Mouse (Mus musculus): Measurements from ENCODE around the gene Cab39l. TPM values are rescaled to one million over a fixed set of nuclear protein-coding genes. Genes with fewer than 3 reads are reported as not detected.

Cab39l gene
- total RNA-seq, 2 experiments from 2014 or later: 24.0 to 26.6 TPM

GRCm38 (mm10) chr14:59625158-59625805, 184.5 kb downstream of the Cab39l start, which contains the start of gene Shisa2:
Gene Shisa2, plus strand, starts transcription at chr14:59625308.
- peak; percentile 69 to 74 for DNase-seq (ENCODE audit: extremely low spot score in 1 of 2, low spot score in 2 of 2)
- intact Hi-C loops (cut with DNase I): no loop called here
- TF ChIP-seq CTCF (IDR thresholded peaks at IDR 0.05): peak; percentile 39
- H3K4me3 ChIP-seq: peak within 1 kb of the TSS; percentile 54
- H3K27ac ChIP-seq: no peak within 1 kb of the TSS

DNA sequence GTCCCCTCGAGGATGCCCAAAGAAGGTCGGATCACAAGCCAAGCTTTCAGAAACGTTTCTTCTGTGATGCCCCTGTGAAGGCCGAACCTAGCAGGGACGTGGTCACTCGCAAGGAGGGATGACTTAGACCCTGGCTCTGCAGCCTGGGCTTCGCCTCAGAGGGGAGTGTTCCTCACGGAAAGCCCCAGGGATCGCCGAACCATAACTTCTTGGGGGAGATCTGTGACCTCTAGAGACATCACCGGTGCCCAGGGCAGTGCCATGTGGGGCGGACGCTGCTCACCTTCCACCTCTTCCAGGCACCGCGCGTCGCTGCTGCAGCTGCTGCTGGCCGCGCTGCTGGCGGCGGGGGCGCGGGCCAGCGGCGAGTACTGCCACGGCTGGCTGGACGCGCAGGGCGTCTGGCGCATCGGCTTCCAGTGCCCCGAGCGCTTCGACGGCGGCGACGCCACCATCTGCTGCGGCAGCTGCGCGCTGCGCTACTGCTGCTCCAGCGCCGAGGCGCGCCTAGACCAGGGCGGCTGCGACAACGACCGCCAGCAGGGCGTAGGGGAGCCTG, 185.1 kb downstream of the Cab39l start:
- intact Hi-C loops (cut with DNase I): no loop called here
- no peak overlapping the region for H3K27ac ChIP-seq
- H3K4me3 ChIP-seq: peak overlapping the region; percentile 54
- peak in 1 of 2 experiments; percentile 31 for DNase-seq (ENCODE audit: extremely low spot score in 1 of 2, low spot score in 2 of 2)
- TF ChIP-seq CTCF (IDR thresholded peaks at IDR 0.05): no peak

- no peak for DNase-seq (ENCODE audit: extremely low spot score in 1 of 2, low spot score in 2 of 2)
- intact Hi-C loops (cut with DNase I): no loop called here
- Histone ChIP-seq H3K27ac (no peak overlapping the region), H3K4me3 (no peak overlapping the region; the same call in 1 of the 2 replicates)
- no peak for TF ChIP-seq CTCF (IDR thresholded peaks at IDR 0.05)
Observed at GRCm38 (mm10) chr14:59626711-59627110, 185.9 kb downstream of the Cab39l start.

DNA sequence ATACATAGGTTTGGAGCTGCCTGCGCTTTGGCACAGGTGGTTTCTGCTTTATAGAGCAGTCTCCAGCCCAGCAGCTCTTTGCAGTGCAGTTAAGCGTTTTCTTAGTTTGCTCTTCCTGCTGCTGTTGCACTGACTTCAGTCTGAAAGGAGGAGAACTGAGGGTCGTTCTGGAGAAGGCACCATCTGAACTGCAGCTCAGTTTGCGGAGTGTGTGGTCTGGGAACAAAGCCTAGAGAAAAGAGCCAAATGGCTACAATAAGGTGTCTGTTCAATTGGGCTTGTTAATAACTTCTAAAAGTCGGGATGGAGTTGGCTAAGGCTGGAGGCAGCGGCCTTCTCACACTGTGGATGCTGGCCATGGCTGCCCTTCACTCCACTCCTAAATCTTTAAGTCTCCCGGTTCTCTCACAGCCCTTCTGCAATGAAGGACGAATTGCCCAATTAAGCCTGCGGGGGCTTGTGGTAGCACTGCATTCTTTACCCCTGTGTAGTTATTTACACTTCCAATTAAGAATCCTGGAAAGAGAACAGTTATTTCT, 186.4 kb downstream of the Cab39l start:
- H3K4me3 ChIP-seq: no peak overlapping the region
- DNase-seq (ENCODE audit: extremely low spot score in 1 of 2, low spot score in 2 of 2): no peak
- intact Hi-C loops (cut with DNase I): no loop called here
- no peak overlapping the region for H3K27ac ChIP-seq
- TF ChIP-seq CTCF (IDR thresholded peaks at IDR 0.05): no peak

DNA sequence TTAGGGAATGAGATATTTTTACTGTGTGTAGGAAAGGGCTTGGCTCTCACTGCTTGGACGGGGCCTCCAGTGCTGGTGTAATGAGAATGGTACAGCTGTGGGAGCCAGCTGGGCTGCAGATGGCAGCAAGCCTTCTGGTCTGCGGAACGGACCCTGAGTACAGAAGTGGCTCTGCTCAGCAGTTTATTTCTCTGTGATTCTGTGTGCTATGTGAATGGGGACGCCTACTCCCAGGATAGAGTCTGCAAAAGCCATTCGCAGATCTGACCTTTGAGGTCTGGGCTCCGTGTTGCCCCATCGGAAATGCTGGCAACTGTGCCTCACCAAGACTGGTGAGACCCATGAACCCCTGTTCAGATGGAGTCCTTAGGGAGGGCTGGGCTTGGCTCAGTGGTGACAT, 187.1 kb downstream of the Cab39l start:
- intact Hi-C loops (cut with DNase I): no loop called here
- H3K27ac ChIP-seq: no peak overlapping the region
- no peak for TF ChIP-seq CTCF (IDR thresholded peaks at IDR 0.05)
- H3K4me3 ChIP-seq: no peak overlapping the region
- no peak for DNase-seq (ENCODE audit: extremely low spot score in 1 of 2, low spot score in 2 of 2)

DNA sequence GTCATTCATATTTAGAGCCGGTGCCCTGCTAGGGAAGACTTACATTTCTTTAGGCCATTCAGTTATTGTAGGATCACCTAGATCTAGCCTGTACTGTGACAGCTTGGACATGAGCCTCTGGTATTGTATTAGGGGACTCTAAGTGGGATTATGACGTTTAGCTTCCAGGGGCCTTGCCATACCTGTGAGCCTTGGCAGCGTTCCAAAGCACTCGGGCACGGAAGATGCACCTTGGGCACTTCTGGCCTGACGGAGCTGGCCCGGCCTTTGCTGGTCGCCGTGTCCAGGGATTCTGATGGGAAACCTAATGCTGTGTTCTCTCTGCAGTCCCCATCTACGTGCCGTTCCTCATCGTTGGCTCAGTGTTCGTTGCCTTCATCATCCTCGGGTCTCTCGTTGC, 188.5 kb downstream of the Cab39l start:
- intact Hi-C loops (cut with DNase I): no loop called here
- H3K4me3 ChIP-seq: no peak overlapping the region
- no peak for DNase-seq (ENCODE audit: extremely low spot score in 1 of 2, low spot score in 2 of 2)
- no peak for TF ChIP-seq CTCF (IDR thresholded peaks at IDR 0.05)
- H3K27ac ChIP-seq: no peak overlapping the region

DNA sequence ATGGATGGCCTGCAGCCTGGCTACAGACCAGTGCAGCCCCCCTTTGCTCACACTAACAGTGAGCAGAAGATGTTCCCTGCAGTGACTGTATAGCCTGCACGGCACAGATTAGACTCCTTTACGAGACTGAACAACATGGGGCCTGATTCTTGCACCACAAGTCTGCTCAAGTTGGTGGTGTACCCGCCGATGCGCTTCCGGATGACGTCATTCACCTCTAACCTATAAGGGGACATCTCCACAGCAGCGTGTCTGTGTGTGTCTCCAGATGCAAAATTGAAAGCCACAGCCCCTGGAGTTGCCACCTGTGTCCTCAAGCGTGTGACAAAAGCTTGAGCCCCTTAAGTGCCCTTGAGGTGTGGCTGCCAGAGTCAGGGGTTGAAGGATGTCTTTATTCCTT, 189.3 kb downstream of the Cab39l start:
- TF ChIP-seq CTCF (IDR thresholded peaks at IDR 0.05): no peak
- intact Hi-C loops (cut with DNase I): no loop called here
- no peak overlapping the region for H3K4me3 ChIP-seq
- no peak for DNase-seq (ENCODE audit: extremely low spot score in 1 of 2, low spot score in 2 of 2)
- no peak overlapping the region for H3K27ac ChIP-seq

- DNase-seq (ENCODE audit: extremely low spot score in 1 of 2, low spot score in 2 of 2): no peak
- intact Hi-C loops (cut with DNase I): no loop called here
- TF ChIP-seq CTCF (IDR thresholded peaks at IDR 0.05): no peak
- H3K4me3 ChIP-seq: no peak overlapping the region
- no peak overlapping the region for H3K27ac ChIP-seq
Observed at GRCm38 (mm10) chr14:59632067-59632466, 191.3 kb downstream of the Cab39l start.

GRCm38 (mm10) chr14:59633295-59633898, 192.6 kb downstream of the Cab39l start:
- H3K27ac ChIP-seq: no peak overlapping the region
- no peak overlapping the region for H3K4me3 ChIP-seq
- no peak for DNase-seq (ENCODE audit: extremely low spot score in 1 of 2, low spot score in 2 of 2)
- no peak for TF ChIP-seq CTCF (IDR thresholded peaks at IDR 0.05)
- intact Hi-C loops (cut with DNase I): no loop called here

DNA sequence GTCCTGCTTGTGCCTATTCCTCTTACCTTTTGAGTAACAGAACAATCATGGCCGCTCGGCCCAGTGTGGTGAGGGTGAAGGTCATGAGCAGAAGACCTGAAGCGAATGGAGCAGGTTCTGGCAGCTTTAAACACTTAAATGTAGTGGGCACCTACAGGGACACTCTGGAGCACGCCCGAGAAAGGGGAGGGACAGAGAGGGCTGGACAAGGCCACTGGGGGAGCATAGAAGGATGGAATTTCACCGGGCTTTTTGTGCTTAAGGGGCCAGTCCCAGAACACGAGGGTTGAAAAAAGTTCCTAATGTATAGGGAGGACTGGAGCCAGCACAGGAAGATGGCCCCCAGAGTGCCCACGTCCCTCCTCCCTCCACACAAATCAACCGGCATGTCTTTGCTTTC, 193.2 kb downstream of the Cab39l start:
- Histone ChIP-seq H3K27ac (no peak overlapping the region), H3K4me3 (no peak overlapping the region)
- no peak for DNase-seq (ENCODE audit: extremely low spot score in 1 of 2, low spot score in 2 of 2)
- intact Hi-C loops (cut with DNase I): no loop called here
- TF ChIP-seq CTCF (IDR thresholded peaks at IDR 0.05): no peak

Other genes with a start within 250 kb of the Cab39l start
- gene Rcbtb1, start 239.8 kb upstream of the Cab39l start, total RNA-seq (2021): 10 to 100 TPM; 28.1 TPM
- gene Gm6904, start 180.8 kb upstream of the Cab39l start, total RNA-seq (2021): not detected
- gene Phf11a, start 143.4 kb upstream of the Cab39l start, total RNA-seq (2021): not detected
- gene Phf11b, start 99.6 kb upstream of the Cab39l start, total RNA-seq (2021): not detected
- under 1 TPM; 0.63 to 0.75 TPM for gene Phf11d, start 75.5 kb upstream of the Cab39l start, total RNA-seq (2021)
- under 1 TPM; 0.45 to 0.70 TPM for gene Phf11c, start 45.6 kb upstream of the Cab39l start, total RNA-seq (2021)
- 1 to 10 TPM; 4.1 to 4.2 TPM for gene Setdb2, start 88 bp upstream of the Cab39l start, total RNA-seq (2021)
- gene Cdadc1, start 157.0 kb downstream of the Cab39l start, total RNA-seq (2021): 10 to 100 TPM; 67.2 to 69.9 TPM
- gene Shisa2, start 184.3 kb downstream of the Cab39l start, total RNA-seq (2021): 1 to 10 TPM; 3.2 to 3.7 TPM

Measured in left cerebral cortex, adult 2 months (tissue).